In genomic region chr7:39654563-39655286, GRCm38 (mm10) we compare ENCODE assay signal across 8 mouse cellular contexts.
DNase-seq lines count a peak whose midpoint lies in the region; ATAC-seq lines count a peak whose summit lies in the region.

No protein-coding gene starts in this region.

- ATAC-seq in heart, embryonic 13.5 days (ENCODE audit: extremely low read depth, insufficient number of reproducible peaks, low FRiP score, low TSS enrichment), result no peak
- ATAC-seq in activated CD4-positive, CD25-positive, alpha-beta regulatory T cell, adult 4 months, result peak; percentile 80
- ATAC-seq in hindbrain, embryonic 12.5 days (ENCODE audit: low FRiP score), result peak; percentile 76
- ATAC-seq in midbrain, embryonic 13.5 days, result peak; percentile 81

- H3K4me2 ChIP-seq in heart, embryonic 13.5 days, result peak overlapping the region; percentile 79
- H3K4me2 ChIP-seq in hindbrain, embryonic 12.5 days (replicated peaks), result 0 out of 2 replicates have a peak overlapping the region, but pooled peaks have one; percentile 27
- peak overlapping the region; percentile 30 for H3K4me2 ChIP-seq in midbrain, embryonic 13.5 days (replicated peaks)

- no peaks in the 10 kb centered on the region for H3K9me3 ChIP-seq in heart, embryonic 13.5 days
- no peaks in the 10 kb centered on the region for H3K9me3 ChIP-seq in hindbrain, embryonic 12.5 days (replicated peaks)
- no peaks in the 10 kb centered on the region for H3K9me3 ChIP-seq in midbrain, embryonic 13.5 days

- DNase-seq in heart, adult 11 months, result no peak
- DNase-seq in adrenal gland, adult 18-20 months (ENCODE audit: low spot score in 2 of 2), result no peak
- DNase-seq in thymus, postnatal 14 days, result no peak
- DNase-seq in left cerebral cortex, adult 11 months (ENCODE audit: low spot score), result no peak

- WGBS in heart, embryonic 13.5 days, result 23% methylated on average over 4 of the region's 4 CpGs
- WGBS in hindbrain, embryonic 12.5 days, result 17% methylated on average over 4 of the region's 4 CpGs
- 24% methylated on average over 4 of the region's 4 CpGs for WGBS in midbrain, embryonic 13.5 days

- H3K27ac ChIP-seq in heart, embryonic 13.5 days (replicated peaks), result no peak overlapping the region; the same call in 1 of the 2 replicates
- no peak overlapping the region for H3K27ac ChIP-seq in hindbrain, embryonic 12.5 days
- H3K27ac ChIP-seq in midbrain, embryonic 13.5 days, result no peak overlapping the region

- H3K4me1 ChIP-seq in heart, embryonic 13.5 days, result peaks cover 13% of the 10 kb centered on the region
- peaks cover 6% of the 10 kb centered on the region for H3K4me1 ChIP-seq in hindbrain, embryonic 12.5 days
- H3K4me1 ChIP-seq in midbrain, embryonic 13.5 days (replicated peaks), result peaks cover 9% of the 10 kb centered on the region

- H3K4me3 ChIP-seq in heart, embryonic 13.5 days, result no peak overlapping the region
- H3K4me3 ChIP-seq in hindbrain, embryonic 12.5 days, result no peak overlapping the region
- no peak overlapping the region for H3K4me3 ChIP-seq in midbrain, embryonic 13.5 days (replicated peaks)

- no peak overlapping the region for H3K9ac ChIP-seq in heart, embryonic 13.5 days
- H3K9ac ChIP-seq in hindbrain, embryonic 12.5 days, result no peak overlapping the region
- H3K9ac ChIP-seq in midbrain, embryonic 13.5 days (replicated peaks), result no peak overlapping the region

- no peaks in the 10 kb centered on the region for H3K36me3 ChIP-seq in heart, embryonic 13.5 days
- no peaks in the 10 kb centered on the region for H3K36me3 ChIP-seq in hindbrain, embryonic 12.5 days
- H3K36me3 ChIP-seq in midbrain, embryonic 13.5 days, result no peaks in the 10 kb centered on the region

- no peaks in the 10 kb centered on the region for H3K27me3 ChIP-seq in heart, embryonic 13.5 days (replicated peaks)
- no peaks in the 10 kb centered on the region for H3K27me3 ChIP-seq in hindbrain, embryonic 12.5 days
- 0 out of 2 replicates have a peak, but pooled peaks cover 3% of the 10 kb centered on the region for H3K27me3 ChIP-seq in midbrain, embryonic 13.5 days

Comparison
In these comparisons a context has a peak if more than half of its experiments do, and no peak if none do; other contexts are left out.
1. H3K4me2 ChIP-seq: peak in every context shown above with its lines; median percentile 79 in heart, embryonic 13.5 days; 30 in midbrain, embryonic 13.5 days; 27 in hindbrain, embryonic 12.5 days.